Mouse (Mus musculus) MEL (cell line): ENCODE data around the gene Traf1.

Experiments
- CTCF ChIP-seq, 3 experiments: IDR thresholded peaks in 2 of 3; conservative IDR thresholded peaks in 1 of 3; 2 replicates each; pipeline ENCODE4 v1.5.1; 2011 to 2012; ENCODE audit warnings: low read length in 3 of 3, low read depth in 2 of 3, mild to moderate bottlenecking in 2 of 3, improper control_type of control experiment in 1 of 3, inconsistent platforms in 1 of 3, mixed read lengths in 1 of 3, moderate library complexity in 1 of 3; ENCODE audit not compliant: control insufficient read depth in 1 of 3, insufficient read depth in 1 of 3, poor library complexity in 1 of 3, severe bottlenecking in 1 of 3
- MAZ ChIP-seq: IDR thresholded peaks from 2 replicates; pipeline ENCODE4 v1.6.1; 2012; ENCODE audit warnings: low read depth, mild to moderate bottlenecking, inconsistent platforms, low read length, improper control_type of control experiment
- POLR2A ChIP-seq, 2 experiments: IDR thresholded peaks; 2 replicates each; pipeline ENCODE4 v1.6.1; 2011 to 2012; ENCODE audit warnings: low read length in 2 of 2, mild to moderate bottlenecking in 2 of 2, control low read depth in 1 of 2, improper control_type of control experiment in 1 of 2, low read depth in 1 of 2, moderate library complexity in 1 of 2; ENCODE audit not compliant: control insufficient read depth in 1 of 2, insufficient read depth in 1 of 2, poor library complexity in 1 of 2
- SMC3 ChIP-seq: IDR thresholded peaks from 2 replicates; pipeline ENCODE4 v1.6.1; 2011; ENCODE audit warnings: low read depth, low read length, improper control_type of control experiment
- TCF12 ChIP-seq: IDR thresholded peaks from 2 replicates; pipeline ENCODE4 v1.6.1; 2014; ENCODE audit warnings: low read depth, mild to moderate bottlenecking, inconsistent platforms, low read length, improper control_type of control experiment, moderate library complexity
- ZNF384 ChIP-seq: IDR thresholded peaks from 2 replicates; pipeline ENCODE4 v1.6.1; 2012; ENCODE audit warnings: low read depth, mild to moderate bottlenecking, inconsistent platforms, low read length, improper control_type of control experiment

DNA sequence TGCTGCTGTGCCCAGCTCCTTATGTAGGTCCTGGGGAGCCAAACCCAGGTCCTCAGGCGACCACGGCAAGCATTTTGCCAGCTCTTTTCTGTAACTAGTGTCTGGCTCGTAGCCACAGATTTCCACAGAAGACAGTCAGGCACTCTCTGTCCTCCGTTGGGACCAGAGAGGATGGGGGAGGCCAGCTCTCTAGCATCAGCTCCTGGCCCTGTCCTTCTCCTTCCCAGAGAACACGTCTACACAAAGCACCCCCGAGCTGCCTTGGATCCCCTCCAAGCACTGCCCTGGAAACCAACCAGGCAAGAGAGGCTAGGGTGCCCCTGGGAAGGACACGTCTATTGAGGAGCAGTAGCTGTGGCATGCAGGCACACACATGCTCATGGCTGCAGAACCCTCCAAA is 7.6 kb upstream of the Traf1 start:
- TF ChIP-seq ZNF384 (no peak), CTCF (IDR thresholded peaks at IDR 0.05 in 2 of 3, conservative IDR thresholded peaks at IDR 0.05 in 1 of 3; ENCODE audit: control insufficient read depth in 1 of 3, insufficient read depth in 1 of 3, low read depth in 2 of 3, low read length in 3 of 3, poor library complexity in 1 of 3, severe bottlenecking in 1 of 3) (no peak), TCF12 (no peak), SMC3 (no peak), MAZ (no peak), POLR2A (IDR thresholded peaks at IDR 0.05; ENCODE audit: control insufficient read depth in 1 of 2, insufficient read depth in 1 of 2, low read depth in 1 of 2, low read length in 2 of 2, poor library complexity in 1 of 2) (no peak)
